Mouse (Mus musculus) liver, postnatal 0 days (tissue): ENCODE results near the gene Tnip3.

Source experiments
- CTCF ChIP-seq: sonication (generic); IDR thresholded peaks from 2 replicates; pipeline ENCODE4 v1.5.1; 2016; ENCODE audit warnings: antibody characterized with exemption, low read depth
- EP300 ChIP-seq: IDR thresholded peaks from 2 replicates; pipeline ENCODE4 v1.6.1; 2016; ENCODE audit warnings: antibody characterized with exemption, low read depth, mild to moderate bottlenecking

DNA sequence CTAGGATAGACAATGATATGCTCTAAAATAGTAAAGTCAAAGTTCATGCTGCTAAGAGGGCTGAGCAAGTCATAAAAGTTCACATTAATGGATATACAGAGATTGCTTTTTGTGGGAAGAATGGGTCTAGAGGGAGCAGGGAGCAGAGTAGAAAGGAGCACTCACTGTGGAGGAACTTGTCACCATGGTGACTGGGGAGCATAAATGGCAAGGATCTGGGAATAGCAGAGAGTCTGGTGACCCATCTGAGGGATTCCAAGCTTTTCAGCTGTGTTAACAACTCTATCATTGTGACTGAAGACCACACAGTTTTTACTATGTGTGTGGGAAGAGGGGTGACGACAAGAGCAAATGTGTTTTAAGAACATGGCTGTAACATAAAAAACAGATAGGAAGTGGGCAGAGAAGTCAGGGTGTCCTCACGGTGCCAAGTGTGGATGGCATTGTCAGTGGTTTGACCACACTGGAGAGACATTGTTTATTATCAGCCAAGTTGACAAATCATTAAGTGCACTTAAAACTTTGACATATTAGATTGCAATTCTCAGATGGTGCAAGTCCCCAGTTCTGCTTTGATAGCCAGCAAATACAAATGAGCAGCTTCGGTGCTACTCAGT lies 6.2 kb downstream of the Tnip3 start:
- no peak for TF ChIP-seq CTCF
- no peak for TF ChIP-seq EP300
